Mouse (Mus musculus) cerebellum, postnatal 4 days (tissue): ENCODE measurements around the gene Wnt5b.

Experiments used
- DNase-seq, 2 experiments: peaks; one replicate each; pipeline ENCODE4 v3.0.0; 2022; ENCODE audit warnings: low spot score in 2 of 2, mixed read lengths in 1 of 2

Wnt5b gene

DNA sequence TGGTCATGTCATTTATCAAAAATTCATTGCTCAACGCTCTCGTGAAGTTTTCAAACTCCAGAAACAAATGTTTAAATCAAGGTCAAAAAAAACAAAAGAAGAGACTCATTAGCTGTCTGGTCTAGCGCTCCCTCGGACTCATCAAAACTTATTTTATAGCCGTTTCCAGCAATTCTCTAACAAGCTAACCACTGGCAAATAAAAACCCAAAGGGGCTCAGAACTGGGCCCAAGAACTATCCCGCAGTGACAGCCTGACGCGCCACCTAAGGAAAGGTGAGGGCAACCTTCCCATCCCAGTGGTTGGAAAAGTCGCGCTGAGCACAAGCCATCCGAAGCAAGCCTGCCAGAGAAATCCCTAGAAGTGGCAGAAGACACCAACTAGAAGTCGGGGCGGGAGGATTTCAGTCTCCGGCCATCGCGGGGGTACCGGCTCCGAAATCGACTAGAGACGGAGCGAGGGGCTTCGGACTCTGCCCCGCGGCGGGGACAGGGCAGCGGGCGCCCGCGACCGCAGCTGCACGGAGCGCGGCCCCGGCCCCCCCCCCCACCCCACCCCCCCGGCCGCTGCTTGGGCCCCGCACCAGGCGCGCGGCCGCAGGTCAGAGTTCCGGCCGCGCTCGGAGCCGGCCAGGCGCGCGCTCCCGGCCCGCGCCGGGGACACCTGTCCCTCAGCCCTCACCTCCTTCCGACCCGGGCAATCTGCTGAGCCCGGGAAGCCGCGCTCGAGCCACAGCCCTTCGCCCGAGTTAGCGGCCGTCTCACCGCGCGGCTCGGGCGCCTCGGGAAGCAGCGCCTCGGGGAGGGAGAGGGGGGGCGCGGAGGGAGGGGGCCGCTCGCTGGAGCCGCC is 156.1 kb downstream of the Wnt5b start:
- peak in 1 of 2 experiments; percentile 34 for DNase-seq

DNA sequence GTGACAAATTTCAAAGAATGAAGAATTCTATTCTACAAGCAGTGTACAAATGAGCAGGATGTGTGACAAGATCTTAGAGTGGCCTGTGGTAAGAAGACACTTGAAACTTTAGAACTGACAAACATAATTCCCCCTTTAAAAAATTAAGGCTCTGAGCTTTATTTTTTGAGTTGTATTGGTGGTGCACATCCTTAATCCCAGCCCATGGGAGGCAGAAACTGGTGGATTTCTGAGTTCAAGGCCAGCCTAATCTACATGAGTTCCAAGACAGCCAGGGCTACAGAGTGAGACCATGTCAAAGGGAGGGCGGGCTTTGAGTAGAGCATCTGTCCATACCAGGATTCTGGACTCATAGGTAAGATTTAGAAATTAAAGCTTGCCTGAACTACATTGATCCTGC is 157.3 kb downstream of the Wnt5b start:
- DNase-seq = no peak

- DNase-seq = no peak
Measured at GRCm38 (mm10) chr6:119386421-119386820, 157.7 kb downstream of the Wnt5b start.

DNA sequence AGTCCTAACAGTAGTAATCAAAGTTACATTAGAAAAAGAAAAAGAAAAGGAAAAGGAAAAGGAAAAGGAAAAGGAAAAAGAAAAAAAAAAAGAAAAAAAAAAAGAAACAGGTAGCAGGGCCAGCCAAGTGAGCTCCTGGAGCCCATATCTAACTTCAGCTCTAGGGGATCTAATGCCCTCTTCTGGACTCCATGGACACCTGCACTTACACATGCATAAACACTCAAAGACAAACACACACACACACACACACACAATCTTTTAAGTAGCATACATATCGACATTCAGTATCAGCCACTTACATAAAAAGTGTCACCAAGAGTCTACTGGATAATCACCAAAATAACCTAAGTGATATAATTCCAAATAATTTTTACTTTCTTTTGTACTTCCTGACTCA is 158.5 kb downstream of the Wnt5b start:
- no peak for DNase-seq
